Mouse (Mus musculus) cerebellum, adult 9-10 months (tissue): ENCODE measurements around the gene Akt2.
"Not testable (repeated sequence)": the region's sequence is repeated elsewhere in the genome, so short reads cannot be mapped to it uniquely, and the experiment has no call there.

Experiments
- DNase-seq: peaks from one replicate; pipeline ENCODE4 v3.0.0; 2022

The Akt2 gene

DNA sequence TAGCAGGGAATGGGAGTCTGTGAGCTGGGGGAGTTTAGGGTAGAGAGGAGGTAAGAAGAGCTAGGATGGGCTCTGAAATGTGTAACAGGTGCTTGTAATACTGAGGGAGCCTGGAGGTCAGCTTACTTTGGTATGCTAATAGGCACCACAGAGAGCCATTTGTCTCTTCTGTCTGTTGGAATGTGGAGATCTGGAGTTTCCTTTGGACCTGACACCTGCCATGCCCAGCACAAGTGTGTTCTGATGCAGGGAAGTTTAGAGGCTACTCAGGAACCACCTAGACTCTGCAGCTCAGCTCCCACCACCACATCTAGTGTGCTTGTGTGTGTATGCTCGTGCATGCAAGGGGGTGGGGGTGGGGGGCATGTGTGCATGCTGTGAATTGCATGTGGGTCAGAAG, 30.9 kb downstream of the Akt2 start:
- DNase-seq, result no peak

DNA sequence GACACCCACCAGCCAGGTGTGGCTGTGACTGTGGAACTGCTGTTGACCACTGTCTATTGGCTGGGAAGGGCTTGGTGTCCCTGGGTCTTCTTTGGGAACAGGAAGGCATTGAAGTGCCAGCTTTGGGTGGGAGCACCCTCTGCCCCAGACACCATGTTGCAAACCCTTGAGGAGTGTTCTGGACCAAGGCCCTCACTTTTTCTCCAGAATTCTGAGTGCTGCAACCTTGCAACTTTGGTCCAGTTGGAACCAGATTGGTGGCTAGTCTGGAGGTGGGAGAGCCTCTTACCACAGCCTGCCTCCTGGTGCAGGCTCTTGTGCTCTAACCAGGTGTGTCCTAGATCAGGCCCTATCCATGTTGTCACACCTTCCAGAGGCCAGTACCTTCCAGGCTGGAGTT, 33.6 kb downstream of the Akt2 start:
- DNase-seq, result no peak

DNA sequence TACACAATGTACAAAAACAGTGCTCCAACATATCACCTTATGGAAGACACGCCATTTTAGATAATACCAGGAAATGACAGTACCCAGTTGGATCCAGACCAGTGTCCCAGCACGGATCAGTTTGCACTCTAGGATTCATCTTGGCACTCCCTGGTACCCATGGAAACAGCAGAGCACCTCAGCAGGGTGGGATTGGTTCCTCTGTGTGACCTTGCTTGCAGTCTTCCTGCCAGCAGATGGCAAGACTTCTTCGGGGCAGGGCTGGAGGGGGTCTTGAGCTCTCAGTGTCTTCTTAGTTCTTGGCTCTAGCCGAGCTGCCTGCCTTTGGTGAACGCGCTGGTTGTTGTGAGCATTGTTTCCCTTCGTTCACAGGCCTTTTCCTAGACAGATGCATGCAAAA, 36.4 kb downstream of the Akt2 start:
- DNase-seq, result no peak

DNA sequence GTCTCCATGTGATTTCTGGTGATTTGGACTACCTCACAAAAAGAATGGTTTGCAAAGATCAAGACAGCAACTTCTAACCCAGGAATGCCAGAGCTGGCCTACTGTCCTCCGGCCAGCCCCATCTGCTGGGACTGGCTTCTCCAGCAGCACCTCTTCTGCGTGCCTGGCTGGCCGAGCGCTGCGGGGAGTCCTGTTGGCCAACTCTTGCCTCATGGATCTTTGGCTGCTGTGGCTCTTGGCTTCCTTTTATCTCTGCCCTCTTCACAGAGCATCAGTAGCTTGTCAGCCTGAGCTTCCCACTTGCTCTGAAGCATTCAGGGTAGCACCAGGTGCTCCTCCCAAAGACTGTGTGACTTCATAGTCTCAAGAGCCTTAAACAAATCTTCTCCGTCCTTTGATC, 36.8 kb downstream of the Akt2 start:
- no peak for DNase-seq

DNA sequence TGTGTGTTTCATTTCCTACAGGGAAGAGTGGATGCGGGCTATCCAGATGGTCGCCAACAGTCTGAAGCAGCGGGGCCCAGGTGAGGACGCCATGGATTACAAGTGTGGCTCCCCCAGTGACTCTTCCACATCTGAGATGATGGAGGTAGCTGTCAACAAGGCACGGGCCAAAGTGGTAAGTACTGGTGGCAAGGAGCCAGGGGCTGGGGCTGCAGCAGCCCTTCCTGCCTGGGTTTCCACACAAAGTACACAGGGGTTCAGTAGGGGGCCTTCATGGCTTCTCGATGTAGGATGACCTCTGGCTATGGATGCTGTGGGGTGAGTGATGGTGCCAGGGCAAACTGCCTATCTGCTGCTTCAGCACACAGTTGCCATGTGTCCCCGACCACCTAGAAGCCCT, 37.5 kb downstream of the Akt2 start:
- DNase-seq, result not testable (repeated sequence)

DNA sequence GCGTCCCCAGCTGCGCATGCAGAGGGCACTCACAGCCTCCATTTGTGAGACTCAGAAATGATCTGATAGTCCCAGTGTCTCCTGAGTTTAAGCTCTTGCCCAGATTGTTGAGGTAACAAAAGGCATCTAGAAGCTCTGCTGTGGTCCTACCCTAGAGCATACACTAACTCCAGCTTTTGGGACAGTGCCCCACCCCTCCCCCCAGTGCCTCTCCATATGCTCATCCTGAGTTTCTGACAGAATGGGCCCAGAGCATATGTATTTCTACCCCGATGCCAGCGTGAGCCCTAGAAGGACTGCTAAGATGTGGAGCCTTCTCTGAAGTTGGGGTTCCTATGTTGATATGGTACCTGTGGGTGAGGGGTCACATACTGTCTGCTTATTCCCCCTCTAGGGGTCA, 40.1 kb downstream of the Akt2 start:
- DNase-seq, result no peak

DNA sequence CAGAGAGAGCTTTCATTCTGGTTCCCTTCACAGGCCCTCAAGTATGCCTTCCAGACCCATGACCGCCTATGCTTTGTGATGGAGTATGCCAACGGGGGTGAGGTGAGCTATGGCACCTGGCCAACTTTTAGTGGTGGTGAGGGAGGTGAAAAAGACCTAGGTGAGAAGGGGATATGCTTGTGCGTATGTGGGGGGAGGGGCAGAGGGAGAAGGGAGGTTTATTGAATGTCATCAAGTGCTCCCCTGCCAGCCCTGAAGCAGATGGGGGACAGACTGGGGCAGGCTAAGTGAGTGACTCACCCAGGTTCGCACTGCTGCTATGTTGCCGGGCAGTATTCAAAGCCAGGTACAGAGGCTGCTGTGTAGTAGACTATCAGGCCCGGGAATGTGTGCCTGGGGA, 41.8 kb downstream of the Akt2 start:
- DNase-seq, result no peak

DNA sequence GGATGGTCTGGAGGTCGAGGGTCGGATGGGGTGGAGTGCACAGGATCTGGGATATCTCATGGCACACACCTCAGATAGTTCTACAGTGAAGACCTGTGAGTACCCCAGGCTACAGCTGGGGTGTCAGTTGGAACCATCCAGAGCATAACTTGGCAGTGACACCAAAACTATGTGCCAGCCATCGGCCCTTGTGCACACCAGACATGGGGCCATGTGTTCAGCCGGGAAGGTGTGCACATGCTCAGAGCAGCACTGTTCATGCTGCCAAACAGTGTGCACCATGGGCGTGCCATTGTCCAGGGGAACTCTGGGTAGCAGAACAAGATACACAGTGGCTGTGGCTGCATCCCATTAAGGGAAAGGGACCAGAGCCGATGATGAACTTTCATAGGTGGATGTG, 43.3 kb downstream of the Akt2 start:
- no peak for DNase-seq

DNA sequence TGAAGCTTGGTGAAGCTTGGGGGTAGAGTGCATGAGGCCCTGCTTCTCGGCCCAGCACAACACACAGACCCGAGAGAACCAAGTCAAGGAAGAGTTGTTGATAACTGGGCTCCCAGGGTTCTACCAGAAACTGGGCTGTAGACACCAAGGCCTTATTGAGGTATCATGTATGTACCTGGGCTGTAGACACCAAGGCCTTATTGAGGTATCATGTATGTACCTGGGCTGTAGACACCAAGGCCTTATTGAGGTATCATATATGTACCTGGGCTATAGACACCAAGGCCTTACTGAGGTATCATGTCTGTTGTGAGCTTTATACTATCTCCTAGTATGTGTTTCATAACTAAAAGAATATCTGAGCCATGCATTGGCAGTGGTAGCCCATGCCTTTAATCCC, 43.7 kb downstream of the Akt2 start:
- DNase-seq, result not testable (repeated sequence)

DNA sequence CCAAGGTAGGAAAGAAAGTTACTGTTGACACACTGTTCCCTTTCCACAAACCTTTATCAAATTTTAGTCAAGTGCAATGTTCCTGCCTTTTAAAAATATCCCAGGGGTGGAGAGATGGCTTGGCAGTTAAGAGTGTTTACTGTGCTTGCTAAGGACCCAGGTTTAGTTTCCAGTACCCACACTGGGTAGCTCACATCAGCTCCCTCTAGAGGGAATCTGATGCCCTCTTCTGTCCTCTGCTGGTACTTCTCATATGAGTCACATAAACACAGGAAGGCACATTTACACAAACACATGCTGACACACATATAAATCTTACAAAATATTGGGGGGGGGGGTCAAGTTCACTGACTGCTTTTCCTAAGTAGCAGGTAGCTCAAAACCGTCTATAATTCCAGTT, 53.1 kb downstream of the Akt2 start:
- no peak for DNase-seq

DNA sequence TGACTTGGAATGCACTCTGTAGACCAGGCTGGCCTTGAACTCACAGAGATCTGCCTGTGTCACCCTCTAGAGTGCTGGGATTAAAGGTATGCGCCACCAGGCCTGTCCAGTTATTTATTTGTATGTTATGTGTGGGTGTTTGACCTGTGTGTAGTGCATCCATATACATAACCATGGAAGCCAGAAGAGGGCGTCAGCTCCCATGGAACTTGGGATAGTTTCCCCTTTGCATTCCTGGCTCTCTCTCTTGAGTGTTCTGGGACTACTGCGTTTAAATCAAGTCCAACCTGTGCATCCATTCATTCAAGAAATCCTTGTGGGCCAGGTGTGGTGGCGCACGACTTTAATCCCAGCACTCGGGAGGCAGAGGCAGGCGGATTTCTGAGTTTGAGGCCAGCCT, 55.2 kb downstream of the Akt2 start:
- DNase-seq, result no peak

DNA sequence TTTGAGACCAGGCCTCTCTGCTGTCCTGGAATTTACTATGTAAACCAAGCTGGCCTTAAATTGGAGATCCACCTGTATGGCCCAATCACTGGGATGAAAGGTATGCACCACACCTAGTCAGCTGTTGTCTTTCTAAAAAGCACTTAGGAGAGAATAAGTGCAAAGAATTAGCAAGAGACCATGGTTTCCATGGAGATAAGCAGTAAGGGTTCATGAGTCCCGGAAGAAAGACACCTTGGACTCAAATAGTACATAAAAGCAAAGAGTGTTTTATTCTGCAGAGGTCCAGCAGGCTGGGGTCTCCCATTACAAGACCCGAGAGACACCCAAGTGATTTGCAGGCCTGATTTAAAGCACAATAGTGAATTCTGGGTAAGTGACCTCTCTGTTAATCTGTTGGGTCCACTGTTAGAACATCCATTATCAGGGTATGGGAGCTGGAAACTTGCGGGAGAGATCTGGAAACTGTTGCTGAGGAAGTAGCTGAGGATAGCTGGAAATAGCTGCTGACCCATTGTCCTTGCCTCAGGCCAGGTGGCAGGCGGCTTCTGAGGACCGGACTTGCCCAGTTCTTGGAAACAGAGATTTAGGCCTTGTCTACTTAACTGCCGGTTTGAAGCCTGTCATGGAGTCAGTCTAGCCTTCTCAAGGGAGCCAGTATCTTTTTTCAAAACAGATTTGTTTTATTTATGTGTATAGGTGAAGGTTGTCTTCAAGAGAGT, 56.1 kb downstream of the Akt2 start:
- no peak for DNase-seq

DNA sequence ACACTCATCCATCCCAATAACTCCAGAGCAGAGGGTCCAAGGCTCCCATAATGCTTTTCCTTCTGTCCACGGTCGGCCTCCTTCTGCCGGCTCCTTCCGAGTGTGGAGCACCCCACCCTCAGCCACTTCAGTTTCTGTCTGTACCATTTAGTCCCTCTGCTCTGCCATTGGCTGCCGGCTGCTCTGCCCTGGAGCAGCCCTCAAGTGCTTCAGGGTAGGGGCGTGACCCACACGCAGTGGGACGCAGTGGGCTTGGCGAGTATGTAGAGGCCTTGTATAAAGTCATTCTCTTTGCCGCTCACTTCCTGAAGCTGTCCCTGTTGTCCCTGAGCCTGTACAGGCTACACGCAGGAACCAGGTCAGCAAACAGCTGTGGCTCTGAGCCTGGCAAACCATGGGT, 58.4 kb downstream of the Akt2 start:
- DNase-seq, result no peak

DNA sequence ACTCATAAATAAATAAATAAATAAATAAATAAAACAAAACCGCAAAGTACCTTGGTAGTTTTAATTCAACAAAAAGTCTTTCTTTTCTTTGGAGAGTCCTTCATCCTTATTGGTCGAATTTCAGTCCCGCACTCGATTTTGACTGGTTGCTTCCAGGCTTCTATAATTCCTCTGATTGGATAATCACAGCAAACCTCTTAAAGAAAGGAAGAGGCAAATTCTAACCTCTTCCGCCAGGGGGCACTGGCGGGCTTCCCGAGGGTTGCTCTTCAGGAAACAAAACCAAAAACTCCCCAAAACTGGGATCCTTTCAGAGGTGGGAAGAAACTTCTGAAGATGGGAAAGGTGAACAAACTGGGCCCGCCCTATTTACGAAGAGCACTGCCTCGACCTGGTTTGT, 59.6 kb downstream of the Akt2 start:
- DNase-seq, result peak; percentile 90

DNA sequence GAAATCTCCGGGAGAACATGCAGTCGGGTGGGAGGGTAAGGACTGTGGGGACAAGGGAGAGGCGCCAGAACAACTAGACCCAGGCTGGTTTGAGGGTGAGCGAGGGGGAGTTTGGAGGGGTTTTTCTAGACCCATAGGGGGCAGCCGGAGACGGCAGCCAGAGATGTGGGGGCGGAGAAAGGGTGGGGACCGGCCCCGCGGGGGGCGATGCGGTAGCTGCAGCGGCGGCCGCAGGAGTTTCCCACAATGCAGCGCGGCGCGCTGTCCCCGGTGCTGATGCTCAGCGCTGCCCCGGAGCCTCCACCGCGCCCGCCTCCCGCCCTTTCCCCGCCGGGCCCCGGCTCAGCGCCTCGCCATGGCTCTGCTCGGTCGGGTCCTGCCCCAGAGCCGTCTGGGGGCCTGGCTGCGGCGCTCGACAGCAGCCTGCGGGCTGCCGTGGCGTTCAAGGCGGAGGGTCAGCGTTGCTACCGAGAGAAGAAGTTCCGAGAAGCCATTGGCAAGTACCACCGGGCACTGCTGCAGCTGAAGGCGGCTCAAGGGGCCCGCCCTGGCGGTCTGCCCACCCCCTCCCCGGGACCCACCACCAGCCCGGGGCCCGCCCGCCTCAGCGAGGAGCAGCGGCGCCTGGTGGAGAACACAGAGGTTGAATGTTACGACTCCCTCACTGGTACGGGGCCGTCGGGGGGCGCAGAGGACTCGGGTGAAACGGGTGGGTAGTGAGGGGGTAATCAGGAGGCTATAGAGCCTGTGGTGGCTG, 62.5 kb downstream of the Akt2 start, which contains the start of gene Ttc9b:
TSS of gene Ttc9b (plus strand) at position 235 of the 757 bp plus-strand sequence.
- DNase-seq, result peak; percentile 82

DNA sequence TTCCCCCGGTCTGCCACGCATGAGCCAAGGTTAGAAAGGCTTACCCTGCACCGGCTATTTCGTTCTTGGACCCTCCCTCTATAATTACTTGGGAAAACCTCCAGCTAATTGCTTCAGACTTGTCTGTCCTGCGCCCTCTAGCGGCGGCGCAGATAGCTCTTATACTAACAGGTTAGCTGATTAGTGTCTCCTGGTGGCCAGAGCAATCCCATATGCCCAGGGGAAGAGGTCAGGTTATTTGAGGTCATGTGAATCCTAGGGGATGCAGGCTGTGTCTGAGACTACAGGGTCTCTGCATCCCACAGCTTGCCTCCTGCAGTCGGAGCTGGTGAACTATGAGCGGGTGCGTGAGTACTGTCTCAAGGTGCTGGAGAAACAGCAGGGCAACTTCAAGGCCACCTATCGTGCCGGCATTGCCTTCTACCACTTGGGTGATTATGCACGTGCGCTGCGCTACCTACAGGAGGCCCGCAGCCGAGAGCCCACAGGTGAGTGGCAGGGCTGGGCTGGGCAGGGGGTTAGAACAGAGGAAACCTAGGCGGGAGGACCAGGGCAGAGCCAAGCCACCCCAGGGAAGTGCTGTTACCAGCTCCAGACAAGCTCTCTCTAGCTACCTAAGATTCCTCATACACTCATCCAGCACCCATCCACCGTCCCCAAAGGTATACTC, 63.4 kb downstream of the Akt2 start:
- DNase-seq, result peak; percentile 83

DNA sequence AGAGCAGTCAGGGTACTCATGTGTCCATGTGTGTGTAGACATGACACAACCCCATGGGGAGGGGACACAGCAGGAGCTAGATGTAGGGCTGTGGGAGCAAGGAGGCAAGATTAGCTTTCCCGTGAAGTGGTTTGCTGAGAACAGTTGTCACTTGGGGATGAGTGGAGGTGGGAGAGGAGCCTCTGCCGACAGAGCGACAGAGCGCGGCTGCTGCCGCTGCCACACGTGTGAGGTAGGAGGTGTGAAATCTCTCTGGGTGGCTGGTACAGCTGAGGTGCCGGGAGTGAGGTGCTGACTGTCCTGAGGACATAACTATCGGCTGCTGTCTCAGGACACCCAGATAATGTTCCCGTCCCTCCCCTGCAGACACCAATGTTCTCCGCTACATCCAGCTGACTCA, 64.2 kb downstream of the Akt2 start:
- no peak for DNase-seq

DNA sequence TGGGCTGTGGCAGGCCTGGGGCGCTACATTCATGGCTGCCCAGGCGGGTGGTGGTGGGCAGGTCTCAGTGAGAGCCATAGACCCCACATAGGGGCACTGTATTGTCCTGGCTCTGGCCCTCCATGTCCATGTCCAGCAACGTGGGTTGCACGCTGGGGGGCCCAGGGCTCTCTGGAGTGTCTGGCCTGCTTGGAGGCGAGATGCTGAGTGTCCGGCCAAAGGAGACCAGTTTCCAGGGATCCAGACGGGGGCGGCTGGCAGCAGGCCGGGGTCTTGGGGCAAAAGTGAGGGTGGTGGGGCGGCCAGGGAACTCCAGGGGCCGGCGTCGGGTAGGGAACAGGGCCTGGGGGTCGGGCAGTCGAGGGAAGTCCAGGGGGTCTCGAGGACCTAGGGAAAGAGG, 65.2 kb downstream of the Akt2 start:
- no peak for DNase-seq

DNA sequence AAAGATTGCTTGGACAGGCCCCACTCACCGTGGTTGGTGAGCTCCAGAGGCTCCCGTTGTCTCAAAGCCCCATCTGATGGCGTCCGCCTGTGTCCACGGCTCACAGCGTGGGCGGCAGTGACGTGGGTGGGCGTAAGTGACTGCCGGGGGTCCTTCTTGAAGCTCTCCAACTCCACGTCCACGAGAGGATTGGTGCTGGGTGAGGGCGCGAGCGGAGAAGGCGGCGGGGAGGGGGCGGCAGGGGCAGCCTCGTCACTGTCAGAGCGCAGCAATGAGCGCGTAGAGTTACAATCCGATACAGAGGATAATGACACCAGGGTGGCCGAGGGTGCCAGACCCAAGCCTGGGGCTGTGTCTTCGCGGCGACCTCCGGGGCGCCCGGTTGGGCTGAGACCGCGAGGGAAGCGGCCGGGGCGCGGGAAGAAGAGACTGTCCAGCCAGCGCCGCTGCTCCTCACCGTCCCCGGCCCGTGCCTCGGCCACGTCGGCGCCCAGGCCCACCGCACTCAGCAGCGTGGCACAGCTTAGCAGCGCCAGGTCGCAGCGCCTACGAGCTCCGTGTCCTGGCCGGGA, 66.6 kb downstream of the Akt2 start:
- no peak for DNase-seq

DNA sequence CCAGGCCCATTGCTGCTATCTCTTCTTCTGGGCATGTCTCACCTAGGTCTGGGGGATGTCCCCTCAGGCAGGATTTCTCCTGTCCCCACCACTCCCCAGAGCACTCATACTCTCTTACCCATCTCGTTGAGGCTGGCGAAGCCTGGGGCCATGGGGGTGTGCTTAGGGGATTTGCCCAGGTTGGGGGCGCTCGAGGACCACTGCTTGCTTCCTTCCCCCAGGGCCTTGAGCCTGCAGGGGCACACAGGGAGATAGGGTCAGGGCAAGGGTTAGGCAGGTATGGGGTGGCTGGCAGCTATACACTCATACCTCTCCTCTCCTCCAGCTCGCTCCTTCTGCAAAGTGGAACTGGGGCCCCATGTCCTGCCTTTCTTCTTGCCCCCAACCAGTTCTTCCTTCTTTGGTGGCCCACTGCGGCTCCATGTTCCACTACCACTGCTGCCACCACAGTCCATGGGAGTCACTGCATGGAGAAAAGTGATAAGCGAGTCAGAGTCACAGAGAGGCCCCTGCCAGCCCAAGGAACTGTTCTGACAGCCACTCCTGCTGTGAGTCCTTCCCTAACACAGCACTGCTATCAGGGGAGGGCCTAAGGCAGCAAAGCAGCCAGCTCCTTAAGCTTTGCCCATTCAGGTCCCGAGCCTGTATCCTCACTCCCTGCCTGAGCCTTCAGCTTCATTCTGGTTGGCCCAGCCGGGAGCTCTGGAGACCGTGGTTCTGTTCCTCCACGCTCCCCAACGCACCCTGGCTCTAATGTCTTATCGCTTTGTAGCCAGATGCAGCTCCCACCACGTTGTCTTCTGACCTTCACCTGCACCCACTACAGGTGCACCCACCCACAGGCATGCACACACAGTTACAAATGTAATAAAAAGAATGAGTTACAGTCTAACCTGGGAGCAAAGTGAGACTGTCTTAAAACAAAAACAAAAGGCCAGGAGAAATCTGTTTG, 67.6 kb downstream of the Akt2 start:
- no peak for DNase-seq

DNA sequence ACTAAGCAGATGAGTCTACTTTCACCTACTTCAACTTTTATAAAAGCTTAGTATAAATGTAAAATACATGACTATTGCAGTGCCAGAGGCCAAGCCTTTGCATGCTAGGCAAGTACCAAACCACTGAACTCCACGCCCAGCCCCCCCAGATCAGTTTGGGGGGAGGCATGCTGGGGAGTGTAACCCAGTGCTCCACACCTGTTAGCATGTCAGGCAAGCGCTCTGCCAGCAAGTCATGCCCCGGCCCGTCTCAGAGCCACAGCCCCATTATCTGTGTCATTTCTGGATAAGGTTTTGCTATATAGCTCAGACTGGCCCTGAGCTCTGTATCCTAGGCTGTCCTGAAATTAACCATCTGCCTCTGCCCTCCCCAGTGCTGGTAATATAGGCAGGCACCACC, 70.7 kb downstream of the Akt2 start:
- DNase-seq, result no peak

DNA sequence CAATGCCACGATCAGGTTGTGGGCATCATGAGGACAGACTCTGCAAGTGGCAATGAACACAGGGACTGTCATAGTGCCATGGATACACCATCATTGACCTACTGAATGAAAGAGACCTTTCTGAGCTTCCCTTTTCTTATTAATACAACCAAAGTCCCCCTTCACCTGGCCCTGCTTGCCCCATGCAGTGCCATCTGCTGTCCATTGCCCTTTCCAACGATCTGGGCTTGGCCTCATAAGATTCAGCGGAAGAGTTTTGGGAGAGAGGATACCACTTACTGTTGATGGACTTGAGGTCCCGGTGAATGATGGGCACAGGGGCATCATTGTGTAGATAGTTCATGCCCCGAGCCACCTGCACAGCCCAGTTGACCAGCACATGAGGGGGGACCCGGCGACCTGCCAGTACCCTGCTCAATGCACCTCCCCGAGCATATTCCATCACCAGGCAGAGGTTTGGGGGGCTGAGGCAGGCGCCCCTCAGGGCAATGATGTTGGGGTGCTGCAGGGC, 81.8 kb downstream of the Akt2 start:
- peak; percentile 71 for DNase-seq
